Mouse (Mus musculus): ENCODE results near the gene Ccdc36.

Gene Ccdc36

GRCm38 (mm10) chr9:108378234-108378633 is 50.0 kb downstream of the Ccdc36 start:
- DNase-seq (ENCODE audit: low read depth), result no peak
